Mouse (Mus musculus) bone marrow macrophage, adult 2 months (primary cell): ENCODE measurements around the gene Gm9844.
"Not testable (repeated sequence)": the region's sequence is repeated elsewhere in the genome, so short reads cannot be mapped to it uniquely, and the experiment has no call there.

ENCODE experiments used
- CTCF ChIP-seq: IDR thresholded peaks from 2 replicates; pipeline ENCODE4 v1.5.1; 2012; ENCODE audit warnings: low read depth, mild to moderate bottlenecking, low read length, moderate library complexity
- POLR2A ChIP-seq: IDR thresholded peaks from 2 replicates; pipeline ENCODE4 v1.6.1; 2012; ENCODE audit warnings: mild to moderate bottlenecking, low read depth, low read length, borderline replicate concordance

DNA sequence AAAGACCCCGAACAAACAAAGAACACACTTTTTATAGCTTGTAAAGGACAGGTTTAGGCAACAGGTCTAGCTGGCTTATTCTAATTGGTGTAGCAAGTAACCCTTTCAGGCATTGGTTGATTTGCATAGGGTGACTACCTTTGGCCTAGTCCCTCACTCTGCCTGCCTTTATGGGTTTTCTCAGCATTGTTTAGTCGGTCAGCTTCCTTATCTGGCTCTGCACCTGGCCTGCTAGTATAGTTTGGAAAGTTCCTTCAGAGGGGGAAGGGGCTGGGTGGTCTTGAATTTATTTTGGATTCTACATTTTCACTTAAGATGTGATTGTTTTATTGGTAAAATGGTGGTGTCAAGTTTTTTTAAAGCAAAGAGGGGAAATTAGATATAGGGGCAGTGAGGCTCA, 15.4 kb upstream of the Gm9844 start:
- TF ChIP-seq POLR2A, CTCF: not testable (repeated sequence)
